Mouse (Mus musculus): ENCODE data around the gene Slc43a2.

DNA sequence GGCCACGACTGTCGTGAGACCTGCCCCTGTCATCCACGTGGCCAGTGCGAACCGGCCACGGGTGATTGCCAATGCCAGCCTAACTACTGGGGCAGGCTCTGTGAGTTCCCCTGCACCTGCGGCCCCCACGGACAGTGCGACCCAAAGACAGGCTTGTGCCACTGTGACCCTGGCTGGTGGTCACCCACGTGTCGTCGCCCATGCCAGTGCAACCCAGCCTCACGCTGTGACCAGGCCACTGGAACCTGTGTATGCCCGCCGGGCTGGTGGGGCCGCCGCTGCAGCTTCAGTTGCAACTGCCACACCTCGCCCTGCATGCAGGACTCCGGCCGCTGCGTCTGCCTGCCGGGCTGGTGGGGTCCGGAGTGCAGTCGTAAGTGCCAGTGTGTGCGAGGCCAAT is 16.3 kb upstream of the Slc43a2 start:
- TF ChIP-seq POLR2A (IDR thresholded peaks at IDR 0.05; ENCODE audit: low read depth, low read length) (no peak), CTCF (conservative IDR thresholded peaks at IDR 0.05; ENCODE audit: insufficient read depth, insufficient read length, low read depth, low read length) (no peak)

Measured in kidney, adult 2 months (tissue).